Mouse (Mus musculus) heart, postnatal 0 days (tissue): ENCODE data around the gene Pnpla6. TPM values are rescaled to one million over a fixed set of nuclear protein-coding genes. Genes with fewer than 3 reads are reported as not detected.

Experiments
- ATAC-seq: fragments of 200-750 bp; cut with Nextera tagmentation; 2 replicates; pipeline ENCODE4 v1.8.0; 2017; ENCODE audit warnings: low read depth, moderate number of reproducible peaks, moderate library complexity; ENCODE audit not compliant: insufficient read depth
- DNase-seq: peaks from one replicate; pipeline ENCODE4 v3.0.0-alpha.2; 2016; ENCODE audit warnings: low spot score
- H3K27ac ChIP-seq: fragments of 300-500 bp; sonication (generic); 2 replicates; pipeline ENCODE4 v1.5.1; 2014; ENCODE audit warnings: low read depth, mild to moderate bottlenecking
- H3K27me3 ChIP-seq: fragments of 300-500 bp; sonication (generic); 2 replicates; pipeline ENCODE4 v1.6.1; 2014; ENCODE audit warnings: low read length, mixed read lengths; ENCODE audit not compliant: control insufficient read depth, insufficient read depth
- H3K36me3 ChIP-seq: fragments of 300-500 bp; sonication (generic); replicated peaks from 2 replicates; pipeline ENCODE4 v1.6.1; 2014; ENCODE audit warnings: low read length, mixed read lengths; ENCODE audit not compliant: control insufficient read depth, insufficient read depth
- H3K4me1 ChIP-seq: fragments of 300-500 bp; sonication (generic); 2 replicates; pipeline ENCODE4 v1.6.1; 2014; ENCODE audit warnings: antibody characterized with exemption; ENCODE audit not compliant: control insufficient read depth, insufficient read depth
- H3K4me2 ChIP-seq: fragments of 300-500 bp; sonication (generic); 2 replicates; pipeline ENCODE4 v1.6.1; 2014; ENCODE audit warnings: low read depth, mild to moderate bottlenecking, low read length, moderate library complexity
- H3K4me3 ChIP-seq: fragments of 300-500 bp; sonication (generic); 2 replicates; pipeline ENCODE4 v1.5.1; 2014; ENCODE audit warnings: low read depth, low read length
- H3K9ac ChIP-seq: fragments of 300-500 bp; sonication (generic); replicated peaks from 2 replicates; pipeline ENCODE4 v1.6.1; 2014; ENCODE audit warnings: low read depth, low read length, mixed read lengths
- H3K9me3 ChIP-seq: fragments of 300-500 bp; sonication (generic); replicated peaks from 2 replicates; pipeline ENCODE4 v1.6.1; 2016; ENCODE audit warnings: low read length; ENCODE audit not compliant: control insufficient read depth
- CTCF ChIP-seq: IDR thresholded peaks from 2 replicates; pipeline ENCODE4 v1.5.1; 2016; ENCODE audit warnings: antibody characterized with exemption, control low read depth, low read depth
- EP300 ChIP-seq: IDR thresholded peaks from 2 replicates; pipeline ENCODE4 v1.6.1; 2016; ENCODE audit warnings: antibody characterized with exemption, low read depth
- WGBS: fragments of 180-500 bp; shearing (Covaris S2); extraction: QIAGEN DNeasy Blood & Tissue Kit; methylation state at CpG from one replicate; pipeline ENCODE4 v1.1.7; 2014; 5-methylcytosine and 5-hydroxymethylcytosine counted together
- polyA plus RNA-seq: library from polyadenylated mRNA; unstranded; fragments of >200 nt; fragmentation: Nextera tagmentation; extraction: Ambion mirVana; gene quantifications from 2 replicates; pipeline ENCODE4 v1.2.1, GENCODE M21; 2015
- total RNA-seq: library from RNA; depleted of rRNA; stranded (reverse); fragments of >200 nt; gene quantifications from 2 replicates; pipeline ENCODE4 v1.2.3, GENCODE M21; 2014; ENCODE audit warnings: low replicate concordance

Gene Pnpla6
- total and polyA plus RNA-seq, 2 experiments from 2014 or later = 8.4 to 41.7 TPM

DNA sequence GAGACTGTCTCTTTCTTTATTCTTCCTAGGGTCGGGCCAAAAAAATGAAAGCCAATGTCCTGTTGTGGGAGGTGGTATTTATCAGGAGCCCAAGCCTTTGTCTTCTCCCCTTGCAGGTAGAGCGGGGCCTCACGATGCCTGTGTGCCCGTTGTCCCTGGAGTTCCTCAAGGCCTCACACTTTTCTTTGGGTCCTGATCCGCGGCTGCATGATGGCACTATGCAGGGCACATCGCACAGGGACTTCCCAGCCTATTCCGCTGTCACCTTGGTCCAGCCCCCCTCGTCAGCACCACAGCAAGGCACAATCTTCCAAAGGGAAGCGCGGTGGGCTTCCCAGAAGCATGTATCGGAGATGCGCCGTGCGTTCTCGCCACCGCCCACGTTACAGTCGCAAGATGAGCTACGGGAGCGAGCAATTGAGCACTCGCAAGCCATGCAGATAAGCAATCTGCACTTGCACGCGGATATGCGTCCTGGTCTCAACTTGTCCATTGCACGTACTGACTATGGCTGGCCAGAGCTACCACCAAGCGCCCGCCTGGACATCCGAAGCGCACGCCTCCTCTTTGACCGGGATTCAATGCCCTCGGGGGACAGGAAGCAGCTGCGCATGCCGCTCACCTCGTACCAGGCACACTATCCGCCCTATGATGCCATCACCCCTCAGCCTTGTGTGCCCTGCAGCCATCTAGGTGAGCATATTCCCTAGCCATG is 39.3 kb upstream of the Pnpla6 start:
- H3K27ac ChIP-seq = no peak overlapping the region
- H3K4me1 ChIP-seq = 0 out of 2 replicates have a peak, but pooled peaks cover 3% of the 10 kb centered on the region
- no peaks in the 10 kb centered on the region for H3K9me3 ChIP-seq
- no peak for TF ChIP-seq CTCF
- TF ChIP-seq EP300 = no peak
- peak overlapping the region; percentile 32 for H3K4me3 ChIP-seq
- H3K36me3 ChIP-seq = no peaks in the 10 kb centered on the region
- H3K9ac ChIP-seq = no peak overlapping the region
- WGBS = 19% methylated on average over 37 of the region's 37 CpGs
- no peaks in the 10 kb centered on the region for H3K27me3 ChIP-seq
- DNase-seq = no peak
- ATAC-seq = no peak
- peak overlapping the region; percentile 57 for H3K4me2 ChIP-seq

- Histone ChIP-seq H3K36me3 (no peaks in the 10 kb centered on the region), H3K4me2 (no peak overlapping the region), H3K27me3 (no peaks in the 10 kb centered on the region), H3K9me3 (no peaks in the 10 kb centered on the region), H3K4me1 (0 out of 2 replicates have a peak, but pooled peaks cover 3% of the 10 kb centered on the region), H3K9ac (no peak overlapping the region), H3K27ac (no peak overlapping the region), H3K4me3 (no peak overlapping the region)
- ATAC-seq (no peak), DNase-seq (no peak)
- TF ChIP-seq CTCF (no peak), EP300 (no peak)
- 43% methylated on average over 4 of the region's 4 CpGs for WGBS
Measured at GRCm38 (mm10) chr8:3480221-3480785, 34.9 kb upstream of the Pnpla6 start.

DNA sequence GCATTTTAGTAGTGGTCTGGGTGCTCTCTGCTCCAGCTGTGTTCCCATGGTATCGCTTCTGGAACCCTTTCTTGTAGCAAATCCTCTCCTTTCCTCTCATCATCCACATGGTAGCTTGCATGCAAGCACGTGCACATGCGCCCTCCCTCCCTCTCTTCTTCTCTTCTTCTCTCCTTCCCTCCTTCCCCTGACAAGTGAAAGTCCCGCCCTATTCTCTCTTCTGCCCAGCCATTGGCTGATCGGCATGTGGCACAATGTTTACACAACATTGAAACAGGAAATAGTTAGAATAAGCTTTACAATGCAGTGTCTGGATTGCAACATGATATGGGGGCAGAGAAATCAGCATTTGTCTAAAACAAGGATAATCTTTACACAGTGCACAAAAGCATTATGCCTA is 33.6 kb upstream of the Pnpla6 start:
- H3K4me1 ChIP-seq = 0 out of 2 replicates have a peak, but pooled peaks cover 2% of the 10 kb centered on the region
- no peaks in the 10 kb centered on the region for H3K27me3 ChIP-seq
- WGBS = 62% methylated on average over 5 of the region's 5 CpGs
- H3K36me3 ChIP-seq = no peaks in the 10 kb centered on the region
- H3K4me3 ChIP-seq = no peak overlapping the region
- no peak for TF ChIP-seq EP300
- no peak for TF ChIP-seq CTCF
- ATAC-seq (no peak), DNase-seq (no peak)
- no peaks in the 10 kb centered on the region for H3K9me3 ChIP-seq
- no peak overlapping the region for H3K27ac ChIP-seq
- no peak overlapping the region for H3K9ac ChIP-seq
- H3K4me2 ChIP-seq = no peak overlapping the region

DNA sequence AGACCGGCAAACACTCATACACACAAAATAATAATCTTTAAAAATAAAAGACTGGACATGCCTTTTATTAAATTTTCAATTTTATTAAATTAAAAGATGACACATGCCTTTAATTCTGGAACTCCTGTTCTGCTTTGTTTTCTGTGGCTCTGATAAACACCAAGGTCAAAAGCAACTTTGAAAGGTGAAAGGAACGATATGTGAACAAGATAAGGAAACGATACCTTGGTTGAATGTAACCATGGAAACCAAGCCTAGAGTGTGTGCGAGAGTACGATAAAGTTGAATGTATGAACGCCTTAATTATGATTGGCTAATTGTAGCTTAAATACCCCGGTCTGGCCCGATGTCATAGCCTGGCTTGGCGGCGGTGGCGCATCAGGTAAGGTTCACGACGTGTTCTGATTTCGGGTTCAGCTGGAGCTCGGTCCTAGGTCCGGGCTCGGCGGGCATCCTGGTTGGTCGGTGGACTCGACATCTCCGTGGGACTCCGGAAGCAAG is 32.9 kb upstream of the Pnpla6 start:
- H3K4me2 ChIP-seq = no peak overlapping the region
- 79% methylated on average over 22 of the region's 22 CpGs for WGBS
- ATAC-seq = no peak
- H3K36me3 ChIP-seq = no peaks in the 10 kb centered on the region
- H3K9ac ChIP-seq = no peak overlapping the region
- H3K27me3 ChIP-seq = no peaks in the 10 kb centered on the region
- no peaks in the 10 kb centered on the region for H3K9me3 ChIP-seq
- H3K4me3 ChIP-seq = no peak overlapping the region
- DNase-seq = no peak
- 0 out of 2 replicates have a peak, but pooled peaks cover 9% of the 10 kb centered on the region for H3K4me1 ChIP-seq
- no peak overlapping the region for H3K27ac ChIP-seq
- no peak for TF ChIP-seq CTCF
- no peak for TF ChIP-seq EP300

GRCm38 (mm10) chr8:3483546-3483945 is 31.6 kb upstream of the Pnpla6 start:
- WGBS = 51% methylated on average over 7 of the region's 7 CpGs
- H3K4me2 ChIP-seq = no peak overlapping the region
- ATAC-seq (no peak), DNase-seq (no peak)
- H3K27ac ChIP-seq = no peak overlapping the region
- no peaks in the 10 kb centered on the region for H3K9me3 ChIP-seq
- H3K4me1 ChIP-seq = 0 out of 2 replicates have a peak, but pooled peaks cover 9% of the 10 kb centered on the region
- TF ChIP-seq EP300 (no peak), CTCF (no peak)
- no peak overlapping the region for H3K4me3 ChIP-seq
- H3K36me3 ChIP-seq = no peaks in the 10 kb centered on the region
- H3K9ac ChIP-seq = no peak overlapping the region
- no peaks in the 10 kb centered on the region for H3K27me3 ChIP-seq
